Mouse (Mus musculus) adrenal gland, postnatal 36 days (tissue): ENCODE measurements at regions not wholly inside any gene's neighbourhood (a gene's known extent, or its start where the extent isn't known, plus 50 kb on each side); places are given as distances from the start of the nearest gene placed in this dataset.
"Not testable (repeated sequence)": the region's sequence is repeated elsewhere in the genome, so short reads cannot be mapped to it uniquely, and the experiment has no call there.

ENCODE experiments used
- DNase-seq, 2 experiments: peaks; one replicate each; pipeline ENCODE4 v3.0.0; 2021; ENCODE audit warnings: mixed read lengths in 1 of 2

GRCm38 (mm10) chr16:49430296-49430695, 268.7 kb upstream of the Ift57 start:
- DNase-seq: no peak

- DNase-seq: no peak
These were observed 267.1 kb upstream of the Ift57 start for GRCm38 (mm10) chr16:49431902-49432301.

DNA sequence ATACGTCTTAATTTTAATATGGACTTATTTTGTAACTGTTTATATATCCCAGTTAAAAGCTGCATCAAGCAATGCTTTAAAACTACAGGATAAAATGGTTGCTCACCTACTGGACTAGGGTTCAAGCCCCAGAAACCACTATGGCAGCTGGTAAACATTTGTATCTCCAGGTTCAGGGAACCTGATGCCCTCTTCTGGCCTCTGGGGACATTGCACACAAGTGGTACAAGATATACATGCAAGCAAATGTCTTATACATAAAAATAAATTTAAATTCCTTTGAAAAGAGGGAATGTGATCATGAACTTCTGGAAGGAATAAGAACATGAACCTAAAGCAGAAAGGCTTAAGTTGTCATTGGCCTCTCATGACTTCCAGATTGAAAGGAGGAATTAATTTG, 257.8 kb upstream of the Ift57 start:
- DNase-seq: peak; percentile 1 to 2

GRCm38 (mm10) chr16:49447356-49447755, 251.7 kb upstream of the Ift57 start:
- DNase-seq: not testable (repeated sequence)

DNA sequence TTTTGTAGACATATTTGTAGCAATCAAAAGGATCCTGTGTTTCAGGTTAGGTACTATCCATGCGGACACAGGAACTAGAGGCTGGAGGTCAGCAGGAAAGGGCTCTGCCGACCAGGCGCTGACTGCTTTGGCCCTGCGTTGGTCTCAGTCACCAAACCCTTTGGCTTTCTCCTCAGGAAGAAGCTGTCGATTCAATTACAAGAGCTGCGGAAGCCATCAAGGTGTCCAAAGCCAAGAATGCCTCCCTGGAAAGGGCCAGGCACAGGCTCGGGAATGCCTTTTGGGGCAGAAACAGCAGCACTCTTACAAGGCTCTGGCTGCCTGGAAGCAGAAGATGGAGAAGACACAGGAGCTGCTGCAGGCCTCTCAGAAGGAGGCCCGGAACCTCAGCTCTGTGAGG, 205.2 kb upstream of the Ift57 start:
- no peak for DNase-seq

- DNase-seq: no peak
These were observed 201.5 kb upstream of the Ift57 start for GRCm38 (mm10) chr16:49497521-49498010.

DNA sequence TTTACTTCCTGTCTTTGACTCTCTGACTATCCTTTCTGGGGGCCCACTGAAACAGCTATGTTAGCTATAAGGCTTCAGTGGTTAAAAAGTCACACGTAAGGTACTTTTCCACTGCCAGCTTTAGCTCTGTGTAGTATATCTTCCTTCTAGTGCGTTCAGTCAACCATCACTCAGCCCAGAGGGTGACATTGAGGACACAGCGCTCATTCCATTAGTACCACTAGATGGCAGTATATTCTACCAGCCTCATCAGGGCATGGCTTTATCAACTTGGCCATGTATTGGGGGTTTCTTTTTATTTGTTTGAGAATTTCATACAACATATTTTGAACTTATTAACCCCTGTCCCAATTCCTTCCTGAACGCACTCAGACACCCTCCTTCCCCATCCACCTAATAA, 198.2 kb upstream of the Ift57 start:
- DNase-seq: peak in 1 of 2 experiments; percentile 20

DNA sequence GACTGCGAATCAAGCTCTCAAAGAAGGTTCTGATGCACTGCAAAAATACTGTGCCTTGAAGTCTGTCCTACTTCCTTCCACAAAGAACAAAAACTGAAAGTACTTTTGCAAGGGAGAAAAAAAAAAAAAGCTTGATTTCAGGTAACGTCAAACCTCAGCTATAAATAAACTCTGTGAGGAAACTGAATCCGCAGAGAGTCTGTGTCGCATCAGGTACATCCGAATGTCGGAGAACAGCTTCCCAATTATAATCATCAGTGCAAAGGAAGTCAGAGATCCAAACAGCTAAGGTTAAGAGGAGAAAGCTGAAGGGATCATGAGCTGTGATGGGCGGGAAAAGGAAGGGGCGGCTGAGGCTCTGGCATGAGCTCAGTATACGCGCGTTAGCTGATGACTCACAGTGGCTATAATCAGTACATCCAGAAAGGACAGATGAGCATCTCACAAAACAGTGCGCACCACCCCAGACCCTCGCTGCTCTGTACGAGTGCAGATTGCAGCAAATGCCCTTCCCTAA, 195.1 kb upstream of the Ift57 start:
- DNase-seq: peak; percentile 12 to 39

GRCm38 (mm10) chr16:49504669-49505068, 194.4 kb upstream of the Ift57 start:
- no peak for DNase-seq

- DNase-seq: peak in 1 of 2 experiments; percentile 4
These were observed 193.8 kb upstream of the Ift57 start for GRCm38 (mm10) chr16:49505271-49505670.

- no peak for DNase-seq
These were observed 180.2 kb upstream of the Ift57 start for GRCm38 (mm10) chr16:49518844-49519243.

GRCm38 (mm10) chr16:49520411-49520810, 178.6 kb upstream of the Ift57 start:
- no peak for DNase-seq

- no peak for DNase-seq
These were observed 177.3 kb upstream of the Ift57 start for GRCm38 (mm10) chr16:49521685-49522084.

GRCm38 (mm10) chr16:49522576-49522975, 176.5 kb upstream of the Ift57 start:
- DNase-seq: no peak

- DNase-seq: not testable (repeated sequence)
These were observed 170.4 kb upstream of the Ift57 start for GRCm38 (mm10) chr16:49528618-49529017.

GRCm38 (mm10) chr16:49529060-49529459, 170.0 kb upstream of the Ift57 start:
- DNase-seq: no peak

DNA sequence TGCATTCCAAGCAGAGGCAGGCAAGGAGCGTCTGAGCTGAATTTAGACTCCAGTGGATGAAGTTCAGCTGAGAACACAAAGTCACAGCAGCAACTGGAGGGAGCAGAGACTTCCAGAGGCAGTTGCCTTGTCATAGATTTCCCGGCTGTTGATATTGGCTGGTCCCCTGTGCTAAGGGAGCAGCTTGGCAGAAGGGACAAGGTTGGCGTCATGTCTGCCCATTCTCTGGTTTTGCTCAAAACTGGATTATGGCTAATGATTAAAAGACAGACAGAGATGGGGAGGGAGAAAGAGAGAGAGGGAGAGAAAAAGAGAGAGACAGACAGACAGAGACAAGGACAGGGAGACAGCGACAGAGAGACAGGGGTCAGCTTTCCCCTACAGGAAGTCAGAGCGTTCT, 169.0 kb upstream of the Ift57 start:
- no peak for DNase-seq

- DNase-seq: no peak
These were observed 166.9 kb upstream of the Ift57 start for GRCm38 (mm10) chr16:49532071-49532686.

GRCm38 (mm10) chr16:49533498-49533998, 165.5 kb upstream of the Ift57 start:
- peak in 1 of 2 experiments; percentile 2 for DNase-seq

DNA sequence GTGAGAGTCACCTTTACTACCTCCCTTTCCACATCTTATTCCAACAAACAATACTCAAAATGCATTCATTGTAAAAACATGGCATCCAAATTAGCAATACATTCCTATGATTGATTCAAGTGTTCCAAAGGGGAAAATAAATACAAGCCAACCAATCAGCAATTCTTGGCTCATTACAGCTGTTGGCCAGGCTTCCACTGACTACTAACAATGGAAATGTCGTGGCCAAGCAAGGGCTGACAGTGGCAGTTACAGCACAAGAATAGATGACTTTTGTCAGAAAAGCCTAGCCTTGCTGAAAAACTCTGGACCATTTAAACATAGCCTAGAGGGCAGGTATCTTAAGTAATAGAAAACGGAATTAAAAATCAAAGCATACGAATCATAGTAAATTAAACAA, 148.8 kb upstream of the Ift57 start:
- DNase-seq: no peak

DNA sequence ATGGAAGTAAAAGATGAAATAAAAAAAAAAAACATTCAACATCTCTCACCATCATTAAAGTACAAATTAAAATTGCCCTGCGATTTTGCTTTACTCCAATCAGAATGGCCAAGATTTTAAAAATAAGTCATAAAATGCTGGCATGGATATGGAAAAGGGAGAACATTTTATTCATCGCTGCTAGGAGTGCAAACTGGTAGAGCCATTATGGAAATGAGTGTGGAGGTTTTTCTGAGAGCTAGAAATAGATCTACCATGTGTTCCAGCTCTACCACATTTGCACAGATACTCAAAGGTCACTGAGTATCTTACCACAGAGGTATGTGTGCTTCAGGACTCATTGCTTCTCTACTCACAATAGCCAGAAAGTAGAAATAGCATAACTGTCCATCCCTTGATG, 129.0 kb upstream of the Ift57 start:
- DNase-seq: no peak

- DNase-seq: no peak
These were observed 126.4 kb upstream of the Ift57 start for GRCm38 (mm10) chr16:49572485-49573170.

DNA sequence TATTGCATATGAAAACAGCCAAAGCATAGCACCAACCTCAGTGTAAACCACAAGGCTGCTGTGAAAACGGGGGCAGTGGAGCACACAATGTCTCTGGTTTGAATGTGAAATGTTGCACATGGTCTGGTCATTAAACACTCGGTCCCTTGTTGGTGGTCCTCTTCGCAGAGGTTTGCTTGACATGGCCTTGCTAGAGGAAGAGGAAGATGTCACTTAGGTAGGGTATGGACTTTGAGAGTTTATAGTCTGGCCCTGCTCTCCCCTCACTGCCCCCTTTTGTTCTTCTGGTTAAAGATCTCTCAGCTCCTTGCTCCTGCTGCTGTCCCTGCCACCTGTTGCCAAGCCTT, 125.9 kb upstream of the Ift57 start:
- no peak for DNase-seq

GRCm38 (mm10) chr16:49578976-49579375, 120.1 kb upstream of the Ift57 start:
- DNase-seq: no peak
